Mouse (Mus musculus) heart, postnatal 36 days (tissue): ENCODE data around the gene Lrrc18. TPM values are rescaled to one million over a fixed set of nuclear protein-coding genes. Genes with fewer than 3 reads are reported as not detected.
A peak's percentile ranks its signal among the peaks of the same experiment; 100 is the strongest.

ENCODE experiments used
- DNase-seq, 2 experiments: peaks; one replicate each; pipeline ENCODE4 v3.0.0; 2021 to 2022
- intact Hi-C: fragments of 180-260 bp; cut with DNase I; formaldehyde crosslinking; loops from one replicate; pipeline ENCODE4 v1.15.1; 2025
- total RNA-seq, 2 experiments: library from RNA; stranded (reverse); gene quantifications; 2 replicates each; pipeline ENCODE4 v1.2.3; 2021

Gene Lrrc18
- under 1 TPM; 0.35 to 0.36 TPM for total RNA-seq

- no peak for DNase-seq
- intact Hi-C loops, result no loop called here
Observed at GRCm38 (mm10) chr14:32991082-32991481, at the start of gene Lrrc18. TSS of gene Lrrc18 (plus strand) at chr14:32991382.

GRCm38 (mm10) chr14:32947512-32947911 lies 43.7 kb upstream of the Lrrc18 start:
- no peak for DNase-seq
- intact Hi-C loops, result loop anchor here (2.0 kb wide), 1 partner anchor 51 kb away; no protein-coding TSS in a partner anchor

GRCm38 (mm10) chr14:32950312-32951301 lies 40.6 kb upstream of the Lrrc18 start:
- intact Hi-C loops, result no loop called here
- peak; percentile 57 to 65 for DNase-seq

GRCm38 (mm10) chr14:32956486-32956885 lies 34.7 kb upstream of the Lrrc18 start:
- peak; percentile 57 to 59 for DNase-seq
- intact Hi-C loops, result loop anchor here (5.0 kb wide), 2 partner anchors 64 to 274 kb away; no protein-coding TSS in a partner anchor

- intact Hi-C loops, result loop anchor here (5.0 kb wide), 2 partner anchors 66 to 276 kb away; no protein-coding TSS in a partner anchor
- DNase-seq, result no peak
Observed at GRCm38 (mm10) chr14:32958671-32959070, 32.5 kb upstream of the Lrrc18 start.

- DNase-seq, result peak; percentile 72 to 74
- intact Hi-C loops, result loop anchor here (1.0 to 10.0 kb wide), 5 partner anchors 104 to 353 kb away; partner anchors contain the start of gene Vstm4
Observed at GRCm38 (mm10) chr14:32960481-32960880, 30.7 kb upstream of the Lrrc18 start.

GRCm38 (mm10) chr14:32964742-32965141 lies 26.4 kb upstream of the Lrrc18 start:
- intact Hi-C loops, result loop anchor here (5.0 to 10.0 kb wide), 3 partner anchors 147 to 357 kb away; no protein-coding TSS in a partner anchor
- DNase-seq, result no peak

- no peak for DNase-seq
Observed at GRCm38 (mm10) chr14:32970700-32971099, 20.5 kb upstream of the Lrrc18 start.

GRCm38 (mm10) chr14:32984176-32984738 lies 6.9 kb upstream of the Lrrc18 start:
- intact Hi-C loops, result no loop called here
- DNase-seq, result no peak

More at GRCm38 (mm10) chr14:32970700-32971099, 20.5 kb upstream of the Lrrc18 start:
- intact Hi-C loops, result no loop called here

GRCm38 (mm10) chr14:32986659-32987058 lies 4.5 kb upstream of the Lrrc18 start:
- no peak for DNase-seq
- intact Hi-C loops, result no loop called here

GRCm38 (mm10) chr14:32994954-32995636 lies 3.9 kb downstream of the Lrrc18 start:
- DNase-seq, result no peak
- intact Hi-C loops, result no loop called here

- DNase-seq, result no peak
- intact Hi-C loops, result no loop called here
Observed at GRCm38 (mm10) chr14:32999511-32999910, 8.3 kb downstream of the Lrrc18 start.

GRCm38 (mm10) chr14:33000112-33000979 lies 9.2 kb downstream of the Lrrc18 start:
- DNase-seq, result no peak
- intact Hi-C loops, result no loop called here

GRCm38 (mm10) chr14:33005114-33005513 lies 13.9 kb downstream of the Lrrc18 start:
- DNase-seq, result no peak
- intact Hi-C loops, result no loop called here

- intact Hi-C loops, result no loop called here
- DNase-seq, result no peak
Observed at GRCm38 (mm10) chr14:33007638-33008037, 16.5 kb downstream of the Lrrc18 start.

- intact Hi-C loops, result no loop called here
- DNase-seq, result no peak
Observed at GRCm38 (mm10) chr14:33019050-33019449, 27.9 kb downstream of the Lrrc18 start.

- no peak for DNase-seq
- intact Hi-C loops, result no loop called here
Observed at GRCm38 (mm10) chr14:33019606-33020005, 28.4 kb downstream of the Lrrc18 start.

- no peak for DNase-seq
- intact Hi-C loops, result no loop called here
Observed at GRCm38 (mm10) chr14:33030849-33031248, 39.7 kb downstream of the Lrrc18 start.

GRCm38 (mm10) chr14:33033424-33033823 lies 42.2 kb downstream of the Lrrc18 start:
- DNase-seq, result peak in 1 of 2 experiments; percentile 22
- intact Hi-C loops, result loop anchor here (1.0 kb wide), 1 partner anchor 261 kb away; no protein-coding TSS in a partner anchor

- intact Hi-C loops, result no loop called here
- DNase-seq, result no peak
Observed at GRCm38 (mm10) chr14:33035386-33035785, 44.2 kb downstream of the Lrrc18 start.
